Mouse (Mus musculus): ENCODE data around the gene Arl1. TPM values are rescaled to one million over a fixed set of nuclear protein-coding genes. Genes with fewer than 3 reads are reported as not detected.

Arl1 gene
- 144 and 149 TPM in 2 replicates for polyA plus RNA-seq (2016; fragmentation: Nextera tagmentation; extraction: Ambion mirVana)

- Histone ChIP-seq H3K4me2 (replicated peaks) (peak within 1 kb of the TSS; percentile 93), H3K4me3 (peak within 1 kb of the TSS; percentile 94), H3K4me1 (peaks cover 16% of the 10 kb centered on the region), H3K36me3 (no peaks in the 10 kb centered on the region), H3K27me3 (no peaks in the 10 kb centered on the region), H3K9ac (peak within 1 kb of the TSS; percentile 93), H3K9me3 (replicated peaks) (no peaks in the 10 kb centered on the region), H3K27ac (peak within 1 kb of the TSS; percentile 71)
- under 1% methylated on average over 65 of the region's 65 CpGs for WGBS
- peak; percentile 95 for ATAC-seq (ENCODE audit: low FRiP score)
Observed at GRCm38 (mm10) chr10:88730571-88731495, at the start of gene Arl1. TSS of gene Arl1 (plus strand) at chr10:88730858.

GRCm38 (mm10) chr10:88682904-88683563 lies 47.6 kb upstream of the Arl1 start:
- Histone ChIP-seq H3K9me3 (replicated peaks) (no peaks in the 10 kb centered on the region), H3K4me3 (no peak overlapping the region), H3K4me1 (no peaks in the 10 kb centered on the region), H3K9ac (no peak overlapping the region), H3K4me2 (replicated peaks) (no peak overlapping the region), H3K36me3 (no peaks in the 10 kb centered on the region), H3K27me3 (no peaks in the 10 kb centered on the region), H3K27ac (no peak overlapping the region)
- 88% methylated on average over 4 of the region's 4 CpGs for WGBS
- ATAC-seq (ENCODE audit: low FRiP score): no peak

GRCm38 (mm10) chr10:88684925-88685324 lies 45.7 kb upstream of the Arl1 start, which contains the start of gene Spic:
TSS of gene Spic (minus strand) at chr10:88685015.
- no peak within 1 kb of the TSS for H3K27ac ChIP-seq
- no peaks in the 10 kb centered on the region for H3K27me3 ChIP-seq
- H3K36me3 ChIP-seq: no peaks in the 10 kb centered on the region
- H3K4me2 ChIP-seq (replicated peaks): no peak within 1 kb of the TSS
- ATAC-seq (ENCODE audit: low FRiP score): no peak
- H3K9ac ChIP-seq: no peak within 1 kb of the TSS
- 72% methylated on average over 5 of the region's 5 CpGs for WGBS
- H3K4me3 ChIP-seq: no peak within 1 kb of the TSS
- H3K9me3 ChIP-seq (replicated peaks): no peaks in the 10 kb centered on the region
- H3K4me1 ChIP-seq: no peaks in the 10 kb centered on the region

GRCm38 (mm10) chr10:88700938-88701337 lies 29.7 kb upstream of the Arl1 start:
- no peak overlapping the region for H3K27ac ChIP-seq
- no peaks in the 10 kb centered on the region for H3K27me3 ChIP-seq
- H3K9ac ChIP-seq: no peak overlapping the region
- H3K4me2 ChIP-seq (replicated peaks): no peak overlapping the region
- WGBS: 71% methylated on average over 6 of the region's 6 CpGs
- no peak for ATAC-seq (ENCODE audit: low FRiP score)
- no peaks in the 10 kb centered on the region for H3K9me3 ChIP-seq (replicated peaks)
- no peak overlapping the region for H3K4me3 ChIP-seq
- no peaks in the 10 kb centered on the region for H3K4me1 ChIP-seq
- no peaks in the 10 kb centered on the region for H3K36me3 ChIP-seq

- WGBS: 64% methylated on average over 10 of the region's 10 CpGs
- H3K36me3 ChIP-seq: no peaks in the 10 kb centered on the region
Observed at GRCm38 (mm10) chr10:88708671-88709523, 21.8 kb upstream of the Arl1 start.

GRCm38 (mm10) chr10:88712359-88712758 lies 18.3 kb upstream of the Arl1 start:
- no peaks in the 10 kb centered on the region for H3K36me3 ChIP-seq
- H3K27me3 ChIP-seq: no peaks in the 10 kb centered on the region
- no peak overlapping the region for H3K9ac ChIP-seq
- WGBS: 88% methylated on average over 6 of the region's 6 CpGs
- no peak overlapping the region for H3K27ac ChIP-seq
- H3K4me1 ChIP-seq: peaks cover 3% of the 10 kb centered on the region; the same call in 1 of the 2 replicates
- H3K4me2 ChIP-seq (replicated peaks): no peak overlapping the region
- no peaks in the 10 kb centered on the region for H3K9me3 ChIP-seq (replicated peaks)
- H3K4me3 ChIP-seq: no peak overlapping the region
- ATAC-seq (ENCODE audit: low FRiP score): no peak

More at GRCm38 (mm10) chr10:88708671-88709523, 21.8 kb upstream of the Arl1 start:
- Histone ChIP-seq H3K9ac (no peak overlapping the region), H3K4me2 (replicated peaks) (no peak overlapping the region), H3K4me3 (no peak overlapping the region), H3K9me3 (replicated peaks) (no peaks in the 10 kb centered on the region), H3K4me1 (no peaks in the 10 kb centered on the region), H3K27me3 (no peaks in the 10 kb centered on the region), H3K27ac (no peak overlapping the region)
- ATAC-seq (ENCODE audit: low FRiP score): no peak

GRCm38 (mm10) chr10:88714744-88715143 lies 15.9 kb upstream of the Arl1 start:
- H3K27me3 ChIP-seq: no peaks in the 10 kb centered on the region
- no peak overlapping the region for H3K9ac ChIP-seq
- ATAC-seq (ENCODE audit: low FRiP score): no peak
- H3K4me3 ChIP-seq: no peak overlapping the region
- no peak overlapping the region for H3K27ac ChIP-seq
- H3K4me2 ChIP-seq (replicated peaks): no peak overlapping the region
- no peaks in the 10 kb centered on the region for H3K9me3 ChIP-seq (replicated peaks)
- H3K4me1 ChIP-seq: peaks cover 3% of the 10 kb centered on the region; the same call in 1 of the 2 replicates
- WGBS: 91% methylated on average over 4 of the region's 4 CpGs
- H3K36me3 ChIP-seq: no peaks in the 10 kb centered on the region

- Histone ChIP-seq H3K27ac (no peak overlapping the region), H3K4me3 (no peak overlapping the region), H3K4me2 (replicated peaks) (no peak overlapping the region), H3K9me3 (replicated peaks) (no peaks in the 10 kb centered on the region), H3K27me3 (no peaks in the 10 kb centered on the region), H3K36me3 (no peaks in the 10 kb centered on the region), H3K4me1 (peaks cover 3% of the 10 kb centered on the region; the same call in 1 of the 2 replicates), H3K9ac (no peak overlapping the region)
- no peak for ATAC-seq (ENCODE audit: low FRiP score)
- 72% methylated on average over 6 of the region's 6 CpGs for WGBS
Observed at GRCm38 (mm10) chr10:88715621-88716020, 15.0 kb upstream of the Arl1 start.

- Histone ChIP-seq H3K27me3 (no peaks in the 10 kb centered on the region), H3K9ac (no peak overlapping the region), H3K4me2 (replicated peaks) (no peak overlapping the region), H3K9me3 (replicated peaks) (no peaks in the 10 kb centered on the region), H3K4me3 (no peak overlapping the region), H3K36me3 (no peaks in the 10 kb centered on the region), H3K4me1 (peaks cover 3% of the 10 kb centered on the region; the same call in 1 of the 2 replicates), H3K27ac (no peak overlapping the region)
- WGBS: 57% methylated on average over 13 of the region's 13 CpGs
- ATAC-seq (ENCODE audit: low FRiP score): no peak
Observed at GRCm38 (mm10) chr10:88716986-88717755, 13.5 kb upstream of the Arl1 start.

GRCm38 (mm10) chr10:88717756-88718025 lies 13.0 kb upstream of the Arl1 start:
- WGBS: 46% methylated on average over 2 of the region's 2 CpGs

GRCm38 (mm10) chr10:88719618-88720017 lies 11.0 kb upstream of the Arl1 start:
- no peaks in the 10 kb centered on the region for H3K27me3 ChIP-seq

More at GRCm38 (mm10) chr10:88717756-88718025, 13.0 kb upstream of the Arl1 start:
- Histone ChIP-seq H3K9ac (no peak overlapping the region), H3K4me3 (no peak overlapping the region), H3K4me2 (replicated peaks) (no peak overlapping the region), H3K27me3 (no peaks in the 10 kb centered on the region), H3K36me3 (no peaks in the 10 kb centered on the region), H3K9me3 (replicated peaks) (no peaks in the 10 kb centered on the region), H3K27ac (no peak overlapping the region), H3K4me1 (peaks cover 3% of the 10 kb centered on the region; the same call in 1 of the 2 replicates)
- no peak for ATAC-seq (ENCODE audit: low FRiP score)

More at GRCm38 (mm10) chr10:88719618-88720017, 11.0 kb upstream of the Arl1 start:
- Histone ChIP-seq H3K4me1 (peaks cover 3% of the 10 kb centered on the region; the same call in 1 of the 2 replicates), H3K4me3 (no peak overlapping the region), H3K9ac (no peak overlapping the region), H3K27ac (no peak overlapping the region), H3K4me2 (replicated peaks) (no peak overlapping the region), H3K36me3 (no peaks in the 10 kb centered on the region), H3K9me3 (replicated peaks) (no peaks in the 10 kb centered on the region)
- 72% methylated on average over 1 of the region's 1 CpGs for WGBS
- ATAC-seq (ENCODE audit: low FRiP score): no peak
